Mouse (Mus musculus) A20 (cell line): ENCODE results near the gene Cldn20.

Source experiments
- DNase-seq: peaks from one replicate; pipeline ENCODE4 v3.0.0-alpha.2; 2011; ENCODE audit warnings: low read depth, low spot score

Cldn20 gene

DNA sequence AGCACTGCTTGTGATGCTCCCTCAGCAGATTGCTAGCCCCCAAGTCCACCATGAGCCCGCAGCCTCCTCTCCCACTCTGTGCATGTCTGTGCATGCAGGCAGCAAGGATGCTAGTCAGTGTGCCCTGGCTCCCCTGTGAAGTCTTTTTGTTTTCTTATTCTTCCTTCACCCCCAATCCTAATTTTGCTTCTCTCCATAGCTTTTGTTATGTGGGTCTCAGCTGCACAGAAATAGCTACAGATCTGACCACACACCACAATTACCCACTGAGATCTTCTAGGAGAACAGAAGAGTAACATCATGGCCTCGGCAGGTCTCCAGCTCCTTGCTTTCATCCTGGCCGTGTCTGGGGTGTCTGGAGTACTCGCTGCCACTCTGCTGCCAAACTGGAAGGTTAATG is at the start of gene Cldn20:
Gene Cldn20 (plus strand): TSS at position 301 of the 400 bp plus-strand sequence.
- no peak for DNase-seq

- no peak for DNase-seq
Measured at GRCm38 (mm10) chr17:3483091-3483490, 49.3 kb upstream of the Cldn20 start.

GRCm38 (mm10) chr17:3485851-3486250 is 46.5 kb upstream of the Cldn20 start:
- no peak for DNase-seq

- DNase-seq, result no peak
Measured at GRCm38 (mm10) chr17:3487211-3487610, 45.1 kb upstream of the Cldn20 start.

GRCm38 (mm10) chr17:3487721-3488601 is 44.4 kb upstream of the Cldn20 start:
- no peak for DNase-seq

GRCm38 (mm10) chr17:3490216-3490895 is 42.0 kb upstream of the Cldn20 start:
- DNase-seq, result no peak

DNA sequence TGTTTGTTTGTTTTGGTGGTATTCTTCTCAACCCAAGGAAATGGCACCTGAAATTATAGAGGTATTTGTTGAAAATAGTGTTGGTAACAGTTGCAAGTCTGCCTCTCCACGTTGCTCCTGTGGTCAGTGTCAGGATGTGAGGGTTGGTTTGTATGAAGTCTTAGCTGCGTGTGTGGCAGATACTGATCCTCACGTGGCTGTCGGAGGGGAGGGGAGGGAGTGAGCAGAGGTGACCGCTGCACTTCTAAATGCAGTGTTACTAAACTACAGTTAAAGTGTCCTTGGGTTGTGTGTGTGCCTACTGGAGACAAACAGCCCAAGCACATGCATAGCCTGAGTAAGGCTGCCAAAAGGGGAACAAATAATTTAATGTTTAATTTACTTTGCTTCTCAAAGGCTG is 41.3 kb upstream of the Cldn20 start:
- DNase-seq, result no peak

- DNase-seq, result no peak
Measured at GRCm38 (mm10) chr17:3491667-3492066, 40.7 kb upstream of the Cldn20 start.

- DNase-seq, result no peak
Measured at GRCm38 (mm10) chr17:3495576-3495975, 36.8 kb upstream of the Cldn20 start.

DNA sequence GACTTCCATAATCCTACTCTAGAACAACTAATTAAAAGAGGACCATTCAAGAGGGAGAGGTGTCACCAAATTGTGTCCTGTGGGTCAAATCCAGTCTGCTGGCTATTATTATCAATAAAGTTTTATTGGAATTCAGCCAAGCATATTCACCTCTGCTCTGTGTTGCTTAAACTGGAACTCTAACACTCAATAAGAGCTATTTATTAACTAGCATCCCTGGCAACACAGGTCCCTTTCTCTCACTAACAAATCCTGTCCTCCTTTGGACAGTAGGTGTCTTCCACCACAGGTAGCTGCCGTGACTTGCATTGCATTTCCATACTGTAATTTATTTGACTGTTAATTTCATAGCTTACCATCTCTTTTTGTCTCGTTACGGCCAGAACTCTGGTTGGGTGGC is 36.3 kb upstream of the Cldn20 start:
- no peak for DNase-seq

GRCm38 (mm10) chr17:3498086-3498485 is 34.3 kb upstream of the Cldn20 start:
- peak; percentile 72 for DNase-seq

- no peak for DNase-seq
Measured at GRCm38 (mm10) chr17:3498580-3498979, 33.8 kb upstream of the Cldn20 start.

GRCm38 (mm10) chr17:3499468-3499867 is 32.9 kb upstream of the Cldn20 start:
- DNase-seq, result no peak

DNA sequence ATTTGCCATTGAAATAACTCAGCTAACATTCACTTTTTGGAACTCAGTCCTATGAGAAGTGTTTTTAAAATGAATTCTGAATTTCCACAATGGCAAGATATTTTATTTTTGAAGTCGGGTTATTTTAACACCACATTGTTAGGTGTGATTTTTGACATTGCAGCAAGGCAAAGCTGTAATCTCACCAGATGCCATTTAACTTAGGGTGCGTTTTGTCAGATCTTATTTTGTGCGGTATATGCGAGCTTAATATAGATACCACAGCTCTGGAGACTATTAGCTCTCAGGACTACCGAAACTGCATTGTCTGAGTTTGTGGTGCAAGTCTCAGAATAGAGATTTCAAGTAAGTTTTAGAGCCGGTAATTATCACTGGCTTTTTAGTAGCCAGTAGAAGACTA is 32.3 kb upstream of the Cldn20 start:
- DNase-seq, result no peak

- DNase-seq, result peak; percentile 36
Measured at GRCm38 (mm10) chr17:3500936-3501335, 31.4 kb upstream of the Cldn20 start.

DNA sequence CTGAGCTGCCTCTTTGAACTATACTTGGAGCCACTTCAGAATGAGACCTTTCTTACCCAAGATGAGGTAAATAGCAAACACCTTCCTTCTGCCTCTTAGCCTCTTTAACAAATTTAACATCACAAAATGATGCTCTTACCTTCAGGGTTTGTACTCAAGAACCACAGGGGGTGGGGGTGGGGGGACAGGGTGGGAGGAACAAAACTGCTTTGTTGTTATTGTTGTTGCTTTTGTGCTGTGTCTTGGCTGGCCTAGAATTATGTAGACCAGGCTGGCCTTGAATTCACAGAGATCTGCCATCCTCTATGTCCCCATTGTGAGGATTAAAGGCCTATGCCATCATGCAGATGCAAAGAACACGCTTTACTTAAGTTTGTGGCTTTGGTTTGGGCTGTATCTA is 26.6 kb upstream of the Cldn20 start:
- DNase-seq, result no peak

GRCm38 (mm10) chr17:3506508-3506907 is 25.8 kb upstream of the Cldn20 start:
- no peak for DNase-seq

DNA sequence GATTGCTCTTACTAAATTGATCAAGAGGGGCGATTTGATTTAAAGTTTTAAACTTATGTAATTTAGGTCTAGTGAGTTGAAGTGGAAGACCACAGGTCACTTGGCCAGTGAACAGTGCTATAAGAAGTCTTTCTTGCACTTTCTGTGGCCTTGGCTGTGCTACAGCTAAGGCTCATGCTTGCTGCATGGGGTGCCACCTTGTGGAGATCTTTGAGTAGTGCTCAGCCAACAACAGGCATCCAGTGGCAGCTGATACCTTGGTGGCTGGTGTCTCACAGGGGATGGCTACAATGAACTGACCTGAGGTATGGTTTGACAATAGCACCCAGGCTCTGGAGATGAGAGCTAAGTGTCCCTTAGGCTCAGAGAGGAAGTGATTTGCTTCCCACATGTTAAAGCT is 22.5 kb upstream of the Cldn20 start:
- peak; percentile 77 for DNase-seq

- no peak for DNase-seq
Measured at GRCm38 (mm10) chr17:3514316-3514715, 18.0 kb upstream of the Cldn20 start.

- DNase-seq, result no peak
Measured at GRCm38 (mm10) chr17:3515851-3516250, 16.5 kb upstream of the Cldn20 start.

DNA sequence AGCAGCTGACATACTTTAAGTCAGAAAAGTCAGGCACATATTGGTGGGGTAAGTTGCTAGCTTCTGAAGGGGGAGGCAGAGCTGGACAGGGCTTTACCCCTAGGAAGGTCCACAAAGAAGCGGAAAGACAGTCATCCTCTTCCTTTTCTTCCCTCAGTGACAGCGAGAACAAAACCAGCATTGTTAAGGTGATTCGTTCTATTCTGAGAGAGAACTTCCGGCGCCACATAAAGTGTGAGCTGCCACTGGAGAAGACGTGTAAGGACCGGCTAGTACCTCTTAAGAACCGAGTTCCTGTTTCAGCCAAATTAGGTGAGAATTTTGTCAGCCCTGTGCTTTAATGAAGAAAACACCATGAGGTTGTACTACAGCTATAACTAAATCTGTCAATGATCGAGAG is 15.9 kb upstream of the Cldn20 start:
- DNase-seq, result peak; percentile 84

DNA sequence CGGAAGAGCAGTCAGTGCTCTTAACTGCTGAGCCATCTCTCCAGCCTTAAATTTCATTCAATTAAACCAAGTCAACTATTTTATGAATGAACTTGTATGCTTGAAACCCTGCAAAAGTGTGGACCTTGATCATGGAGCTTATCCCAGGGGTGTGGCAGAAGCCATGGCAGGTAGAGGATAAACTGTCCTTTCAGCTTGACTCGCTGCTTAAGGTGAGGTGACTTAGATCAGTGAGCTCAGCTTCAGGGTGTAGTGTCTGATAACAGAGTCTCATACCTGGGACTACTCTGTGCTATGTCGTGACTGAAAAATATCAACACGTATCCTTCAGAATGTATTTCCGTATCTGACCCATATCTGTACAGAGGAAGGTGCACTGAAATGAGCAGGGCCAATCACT is 12.0 kb upstream of the Cldn20 start:
- no peak for DNase-seq
